Mouse (Mus musculus): ENCODE measurements at regions not wholly inside any gene's neighbourhood (a gene's known extent, or its start where the extent isn't known, plus 50 kb on each side); places are given as distances from the start of the nearest gene placed in this dataset.

- TF ChIP-seq POLR2A (IDR thresholded peaks at IDR 0.05; ENCODE audit: borderline replicate concordance, insufficient read depth, low read length) (no peak), CTCF (IDR thresholded peaks at IDR 0.05; ENCODE audit: borderline replicate concordance, insufficient read depth, low read depth, low read length) (no peak)
These were observed 52.0 kb upstream of the Jazf1 start for GRCm38 (mm10) chr6:53120385-53120784.

Measured in cerebellum, adult 2 months (tissue).